Mouse (Mus musculus): Measurements from ENCODE around the gene Epn2. TPM values are rescaled to one million over a fixed set of nuclear protein-coding genes. Genes with fewer than 3 reads are reported as not detected.

Gene Epn2
- 83.8 and 121 TPM in 2 replicates for polyA plus RNA-seq (2021; fragmentation: Nextera tagmentation)
- long read RNA-seq, experiment 1, full-length matches to known transcripts, result 191 of 668 reads
- long read RNA-seq, experiment 1, partial matches to known transcripts, result 57 of 668 reads
- long read RNA-seq, experiment 1, other reads (novel, unspliced or antisense), result 420 of 668 reads
- long read RNA-seq, experiment 2, full-length matches to known transcripts, result 10 of 123 reads
- long read RNA-seq, experiment 2, partial matches to known transcripts, result 44 of 123 reads
- long read RNA-seq, experiment 2, other reads (novel, unspliced or antisense), result 69 of 123 reads

GRCm38 (mm10) chr11:61578983-61579877, at the start of gene Epn2:
Epn2 (minus strand) TSS chr11:61579687.

GRCm38 (mm10) chr11:61504713-61505257, 74.7 kb downstream of the Epn2 start, which contains the start of gene B9d1:
B9d1 (plus strand) TSS chr11:61505144.

DNA sequence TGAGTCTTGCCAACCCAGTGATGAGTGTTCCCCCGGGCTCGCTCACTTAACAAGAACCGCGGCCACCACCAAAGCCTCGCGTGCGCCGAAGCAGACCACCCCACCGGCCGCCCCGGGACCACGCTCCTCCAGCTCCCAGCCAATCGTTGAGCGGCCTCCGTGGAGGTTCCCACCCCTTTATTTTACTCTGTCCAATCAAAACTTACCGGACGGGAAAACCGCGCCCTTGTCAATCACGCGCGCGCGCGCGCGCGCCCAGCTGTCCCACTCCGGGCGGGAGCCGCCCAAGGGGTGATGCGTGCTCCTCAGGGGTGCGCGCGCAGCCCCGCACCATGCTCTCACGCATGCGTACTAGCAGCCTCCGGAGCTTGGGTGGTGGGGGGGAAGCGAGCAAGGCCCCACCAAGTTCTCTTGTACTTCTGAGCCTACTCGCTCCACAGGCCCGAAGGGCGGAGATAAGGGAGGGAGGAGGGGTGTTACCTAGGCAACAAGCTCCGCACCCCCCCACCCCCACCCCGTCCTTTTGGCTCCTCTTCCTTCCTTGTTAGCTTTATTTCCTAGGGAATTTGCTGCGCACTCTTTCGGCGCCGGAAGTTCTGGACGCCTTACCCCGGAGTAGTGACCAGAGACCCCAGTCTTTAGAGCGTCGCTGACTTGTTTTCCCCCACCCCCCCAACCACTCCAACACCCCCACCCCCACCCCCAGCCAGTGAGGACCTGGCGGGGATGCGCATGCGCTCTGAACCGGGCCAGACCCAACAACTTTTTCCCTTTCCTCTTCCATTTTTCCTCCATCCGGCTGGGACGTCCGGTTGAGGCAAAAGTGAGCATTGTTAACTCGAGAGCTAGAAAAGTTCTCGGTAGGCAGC, 85.1 kb downstream of the Epn2 start, which contains the start of gene Mapk7:
Gene Mapk7 (minus strand): TSS at position 278 of the 869 bp plus-strand sequence.

GRCm38 (mm10) chr11:61484613-61485540, 94.6 kb downstream of the Epn2 start, which contains the start of gene Mfap4:
Mfap4 (plus strand) TSS chr11:61485431.

Other genes with a start within 250 kb of the Epn2 start
- gene Slc47a2, start 236.8 kb downstream of the Epn2 start, polyA plus RNA-seq (2021; fragmentation: Nextera tagmentation), result not detected in 2 replicates
- 1.9 and 2.3 TPM in 2 replicates for gene Slc47a1, start 201.3 kb downstream of the Epn2 start, polyA plus RNA-seq (2021; fragmentation: Nextera tagmentation)
- 21.3 and 38.9 TPM in 2 replicates for gene Rnf112, start 125.6 kb downstream of the Epn2 start, polyA plus RNA-seq (2021; fragmentation: Nextera tagmentation)
- gene Mfap4, start 94.3 kb downstream of the Epn2 start, polyA plus RNA-seq (2021; fragmentation: Nextera tagmentation), result 1.4 and 2.3 TPM in 2 replicates
- gene Mapk7, start 85.3 kb downstream of the Epn2 start, polyA plus RNA-seq (2021; fragmentation: Nextera tagmentation), result 11.9 and 12.0 TPM in 2 replicates
- gene B9d1, start 74.5 kb downstream of the Epn2 start, polyA plus RNA-seq (2021; fragmentation: Nextera tagmentation), result 43.0 and 59.5 TPM in 2 replicates
- 8.6 and 9.3 TPM in 2 replicates for gene Grap, start 73.6 kb upstream of the Epn2 start, polyA plus RNA-seq (2021; fragmentation: Nextera tagmentation)
- 0.04 TPM in 2 replicates for gene Fam83g, start 104.4 kb upstream of the Epn2 start, polyA plus RNA-seq (2021; fragmentation: Nextera tagmentation)
- gene Slc5a10, start 141.1 kb upstream of the Epn2 start, polyA plus RNA-seq (2021; fragmentation: Nextera tagmentation), result 0.17 TPM in 1 of 2 replicates, not detected in the other
- 20.2 and 26.2 TPM in 2 replicates for gene Prpsap2, start 182.4 kb upstream of the Epn2 start, polyA plus RNA-seq (2021; fragmentation: Nextera tagmentation)